Comparison of ENCODE assay signal across 16 mouse cellular contexts in genomic region chr3:148770310-148770709, GRCm38 (mm10).
"Had no signal": no experiment of that assay in that cellular context is flagged by ENCODE, and none has a peak within 500 bp of the region (broad histone marks: within the 10 kb centered on the region; RNA-seq: fewer than 3 reads in every experiment).

No protein-coding gene starts in this region.

- ATAC-seq: liver, postnatal 0 days; midbrain, embryonic 16.5 days had no signal

- DNase-seq: liver, postnatal 0 days; lung, embryonic 14.5 days; lung, postnatal 10 days; lung, postnatal 4 days; midbrain, embryonic 14.5 days; right cerebral cortex, postnatal 14 days; thymus, adult 18-20 months; thymus, postnatal 14 days; thymus, postnatal 36 days had no signal

- H3K27ac ChIP-seq: liver, embryonic 15.5 days; midbrain, embryonic 10.5 days; midbrain, embryonic 12.5 days; neural tube, embryonic 13.5 days; neural tube, embryonic 15.5 days had no signal

- H3K27me3 ChIP-seq: liver, embryonic 15.5 days; midbrain, embryonic 12.5 days; neural tube, embryonic 13.5 days; neural tube, embryonic 15.5 days had no signal

- H3K4me3 ChIP-seq: liver, embryonic 15.5 days; midbrain, embryonic 10.5 days; midbrain, embryonic 12.5 days; myocyte; neural tube, embryonic 13.5 days; neural tube, embryonic 15.5 days had no signal

- H3K4me1 ChIP-seq: liver, embryonic 15.5 days; midbrain, embryonic 12.5 days; neural tube, embryonic 13.5 days; neural tube, embryonic 15.5 days had no signal
